21 mouse cellular contexts compared by ENCODE assay signal in the genomic region with DNA sequence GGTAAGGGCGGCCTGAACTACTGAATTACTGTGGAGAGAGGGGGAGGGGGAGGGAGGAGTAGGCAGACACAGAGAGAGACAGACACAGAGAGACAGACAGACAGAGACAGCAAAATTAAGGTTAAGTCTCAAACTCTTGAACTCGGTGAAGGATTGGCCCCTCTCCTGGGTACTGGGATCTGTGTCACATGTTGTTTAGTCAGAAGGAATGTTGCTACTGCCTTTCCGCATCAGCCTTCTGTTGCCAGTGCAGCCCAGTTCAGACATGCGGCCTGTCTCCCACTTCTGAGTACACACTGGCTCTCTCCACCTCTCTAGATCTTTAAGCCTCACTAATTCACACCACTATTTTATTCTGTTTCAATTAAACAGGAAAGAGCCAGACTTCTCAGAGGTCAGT. TPM values are rescaled to one million over a fixed set of nuclear protein-coding genes. Genes with fewer than 3 reads are reported as not detected.
DNase-seq lines count a peak whose midpoint lies in the region; ATAC-seq lines count a peak whose summit lies in the region.
"Had no signal": no experiment of that assay in that cellular context is flagged by ENCODE, and none has a peak within 500 bp of the region (broad histone marks: within the 10 kb centered on the region; RNA-seq: fewer than 3 reads in every experiment).

No protein-coding gene starts in this region.

- no peak overlapping the region for H3K4me3 ChIP-seq in heart, embryonic 12.5 days
- H3K4me3 ChIP-seq in lung, embryonic 16.5 days (ENCODE audit: low read length) = no peak overlapping the region
- H3K4me3 ChIP-seq: embryonic facial prominence, embryonic 12.5 days; forebrain, embryonic 10.5 days; gastrocnemius, adult 2 months; heart, embryonic 10.5 days; hindbrain, embryonic 15.5 days had no signal

- no peak overlapping the region for H3K9ac ChIP-seq in heart, embryonic 12.5 days
- H3K9ac ChIP-seq in lung, embryonic 16.5 days (ENCODE audit: low read length) = no peak overlapping the region
- H3K9ac ChIP-seq: embryonic facial prominence, embryonic 12.5 days; hindbrain, embryonic 15.5 days had no signal

- DNase-seq in heart, adult 11 months = peak; percentile 85
- DNase-seq in lung, postnatal 25 days (ENCODE audit: low spot score) = no peak
- peak; percentile 59 for DNase-seq in adipocyte (ENCODE audit: low spot score)
- no peak for DNase-seq in urinary bladder, adult 2 months (ENCODE audit: low spot score)
- DNase-seq in kidney, postnatal 25 days = no peak
- DNase-seq: adrenal gland, postnatal 10 days; cerebellum, adult 11 months; cerebellum, adult 8-10 months; cerebellum, postnatal 14 days; embryo, embryonic 11 days; gastrocnemius, adult 2 months; gastrocnemius, postnatal 25 days; heart, adult 18-20 months had no signal

- no peaks in the 10 kb centered on the region for H3K27me3 ChIP-seq in heart, embryonic 12.5 days (replicated peaks)
- no peaks in the 10 kb centered on the region for H3K27me3 ChIP-seq in lung, embryonic 16.5 days (ENCODE audit: control insufficient read depth, insufficient read depth, low read depth, low read length)
- H3K27me3 ChIP-seq: CH12.LX; embryonic facial prominence, embryonic 12.5 days; hindbrain, embryonic 15.5 days had no signal

- no peak for ATAC-seq in heart, embryonic 12.5 days (ENCODE audit: insufficient number of reproducible peaks, low FRiP score)
- ATAC-seq in lung, embryonic 16.5 days (ENCODE audit: low read depth) = 0 out of 2 replicates have a peak, but pooled peaks have one; percentile 17
- ATAC-seq: forebrain, embryonic 14.5 days had no signal

- 73% methylated on average over 4 of the region's 4 CpGs for WGBS in heart, embryonic 12.5 days
- WGBS in lung, embryonic 16.5 days = 77% methylated on average over 4 of the region's 4 CpGs

- H3K27ac ChIP-seq in heart, embryonic 12.5 days (ENCODE audit: poor library complexity, severe bottlenecking) = no peak overlapping the region
- H3K27ac ChIP-seq in lung, embryonic 16.5 days (ENCODE audit: low read length) = no peak overlapping the region
- H3K27ac ChIP-seq: embryonic facial prominence, embryonic 12.5 days; forebrain, embryonic 10.5 days; gastrocnemius, adult 2 months; heart, embryonic 10.5 days; hindbrain, embryonic 15.5 days had no signal

- H3K4me2 ChIP-seq in heart, embryonic 12.5 days = no peak overlapping the region
- H3K4me2 ChIP-seq in lung, embryonic 16.5 days (ENCODE audit: low read depth, low read length) = no peak overlapping the region
- H3K4me2 ChIP-seq: embryonic facial prominence, embryonic 12.5 days; hindbrain, embryonic 15.5 days had no signal

- H3K9me3 ChIP-seq in heart, embryonic 12.5 days (replicated peaks) = no peaks in the 10 kb centered on the region
- H3K9me3 ChIP-seq in lung, embryonic 16.5 days (ENCODE audit: control insufficient read depth, low read length) = no peaks in the 10 kb centered on the region
- H3K9me3 ChIP-seq: embryonic facial prominence, embryonic 12.5 days; forebrain, embryonic 10.5 days; heart, embryonic 10.5 days; hindbrain, embryonic 15.5 days had no signal

- H3K36me3 ChIP-seq in heart, embryonic 12.5 days = peaks cover 48% of the 10 kb centered on the region
- H3K36me3 ChIP-seq in lung, embryonic 16.5 days (ENCODE audit: control insufficient read depth, insufficient read depth, low read length) = peaks cover 27% of the 10 kb centered on the region

- H3K4me1 ChIP-seq in heart, embryonic 12.5 days (replicated peaks) = peaks cover 24% of the 10 kb centered on the region
- no peaks in the 10 kb centered on the region for H3K4me1 ChIP-seq in lung, embryonic 16.5 days (replicated peaks; ENCODE audit: control insufficient read depth, insufficient read depth, low read length)
- H3K4me1 ChIP-seq: forebrain, embryonic 10.5 days had no signal

RNA-seq across cellular contexts. Expression of a gene that starts 7.9 kb away (rescaled TPM):
- 144 and 145 TPM in 2 replicates for polyA plus RNA-seq in heart, embryonic 12.5 days (2016; fragmentation: Nextera tagmentation; extraction: Ambion mirVana)
- polyA plus RNA-seq in lung, embryonic 16.5 days (2015; fragmentation: Nextera tagmentation; extraction: Ambion mirVana) = 163 and 166 TPM in 2 replicates
- 98.6 and 103 TPM in 2 replicates for polyA plus RNA-seq in urinary bladder, adult 2 months (2012; rRNA removed)

RNA-seq across cellular contexts. Expression of a gene that starts 46.0 kb away (rescaled TPM):
- polyA plus RNA-seq in heart, embryonic 12.5 days (2016; fragmentation: Nextera tagmentation; extraction: Ambion mirVana) = 61.0 and 63.6 TPM in 2 replicates
- 52.5 and 56.0 TPM in 2 replicates for polyA plus RNA-seq in lung, embryonic 16.5 days (2015; fragmentation: Nextera tagmentation; extraction: Ambion mirVana)
- polyA plus RNA-seq in urinary bladder, adult 2 months (2012; rRNA removed) = 21.9 and 24.7 TPM in 2 replicates

Comparison
In these comparisons a context has a peak if more than half of its experiments do, and no peak if none do; other contexts are left out.
1. DNase-seq: peak in heart, adult 11 months (single experiment) and adipocyte (single experiment); none in lung, postnatal 25 days (single experiment), urinary bladder, adult 2 months (single experiment) and kidney, postnatal 25 days (0 of 2).